Mouse (Mus musculus) CH12.LX (cell line): ENCODE measurements at regions not wholly inside any gene's neighbourhood (a gene's known extent, or its start where the extent isn't known, plus 50 kb on each side); places are given as distances from the start of the nearest gene placed in this dataset.

Experiments used
- DNase-seq: peaks from one replicate; pipeline ENCODE4 v3.0.0-alpha.2; 2013; ENCODE audit errors: extremely low read depth
- H3K27ac ChIP-seq: 2 replicates; pipeline ENCODE4 v1.5.1; 2012; ENCODE audit warnings: low read depth, mild to moderate bottlenecking, control low read depth, moderate library complexity; ENCODE audit not compliant: insufficient read depth
- H3K27me3 ChIP-seq: replicated peaks from 2 replicates; pipeline ENCODE3; 2012; ENCODE audit warnings: inconsistent platforms
- H3K36me3 ChIP-seq, 2 experiments: replicated peaks in 1 of 2; 2 replicates each; pipeline versions ENCODE3 to v1.6.1; 2012; ENCODE audit warnings: inconsistent platforms in 1 of 2, low read length in 1 of 2, mild to moderate bottlenecking in 1 of 2, mixed read lengths in 1 of 2, moderate library complexity in 1 of 2; ENCODE audit not compliant: control insufficient read depth in 1 of 2, insufficient read depth in 1 of 2
- H3K4me1 ChIP-seq, 2 experiments: 2 replicates each; pipeline ENCODE4 v1.6.1; 2012; ENCODE audit warnings: inconsistent platforms in 1 of 2, moderate library complexity in 1 of 2; ENCODE audit not compliant: insufficient read depth in 2 of 2, control insufficient read depth in 1 of 2
- H3K4me2 ChIP-seq: 2 replicates; pipeline ENCODE4 v1.6.1; 2012; ENCODE audit warnings: low read depth, mild to moderate bottlenecking, control low read depth; ENCODE audit not compliant: poor library complexity, insufficient read depth, severe bottlenecking
- H3K4me3 ChIP-seq, 3 experiments: fragments of 150-350 bp in 1 of 3; sonication (generic) in 1 of 3; replicated peaks in 1 of 3; 2 replicates each; pipeline versions ENCODE3 to v1.5.1; 2011 to 2012; ENCODE audit warnings: low read depth in 2 of 3, low read length in 2 of 3, mild to moderate bottlenecking in 2 of 3, moderate library complexity in 2 of 3, control low read depth in 1 of 3, improper control_type of control experiment in 1 of 3, inconsistent platforms in 1 of 3, mixed read lengths in 1 of 3; ENCODE audit not compliant: poor library complexity in 1 of 3
- H3K79me2 ChIP-seq: replicated peaks from 2 replicates; pipeline ENCODE4 v1.6.1; 2012; ENCODE audit warnings: mild to moderate bottlenecking, moderate library complexity; ENCODE audit not compliant: control insufficient read depth, poor library complexity, insufficient read depth, severe bottlenecking; ENCODE audit errors: extremely low read depth
- H3K9ac ChIP-seq: 2 replicates; pipeline ENCODE4 v1.6.1; 2012; ENCODE audit warnings: low read depth, mild to moderate bottlenecking, control low read depth, moderate library complexity; ENCODE audit not compliant: insufficient read depth
- H3K9me3 ChIP-seq: replicated peaks from 2 replicates; pipeline ENCODE3; 2012; ENCODE audit warnings: low read length, inconsistent platforms, mixed read lengths
- CHD1 ChIP-seq: IDR thresholded peaks from 2 replicates; pipeline ENCODE4 v1.6.1; 2012; ENCODE audit warnings: low read depth, low read length, improper control_type of control experiment, inconsistent platforms
- CTCF ChIP-seq, 2 experiments: IDR thresholded peaks in 1 of 2; conservative IDR thresholded peaks in 1 of 2; 2 replicates each; pipeline ENCODE4 v1.5.1; 2011 to 2012; ENCODE audit warnings: low read depth in 2 of 2, low read length in 2 of 2, improper control_type of control experiment in 1 of 2, inconsistent platforms in 1 of 2, mild to moderate bottlenecking in 1 of 2, moderate library complexity in 1 of 2
- ELF1 ChIP-seq: IDR thresholded peaks from 2 replicates; pipeline ENCODE4 v1.6.1; 2014; ENCODE audit warnings: low read depth, mild to moderate bottlenecking, inconsistent platforms, low read length, improper control_type of control experiment
- ETS1 ChIP-seq: conservative IDR thresholded peaks from 2 replicates; pipeline ENCODE4 v1.6.1; 2012; ENCODE audit warnings: low read depth, mild to moderate bottlenecking, inconsistent platforms, low read length, improper control_type of control experiment, moderate library complexity
- GABPA ChIP-seq: IDR thresholded peaks from 2 replicates; pipeline ENCODE4 v1.6.1; 2012; ENCODE audit warnings: low read depth, low read length, improper control_type of control experiment, inconsistent platforms; ENCODE audit not compliant: insufficient replicate concordance
- HCFC1 ChIP-seq: IDR thresholded peaks from 2 replicates; pipeline ENCODE4 v1.6.1; 2012; ENCODE audit warnings: low read depth, mild to moderate bottlenecking, inconsistent platforms, low read length, improper control_type of control experiment
- IRF4 ChIP-seq: IDR thresholded peaks from 2 replicates; pipeline ENCODE4 v1.6.1; 2014; ENCODE audit warnings: low read depth, mild to moderate bottlenecking, inconsistent platforms, low read length, improper control_type of control experiment
- JUN ChIP-seq: IDR thresholded peaks from 2 replicates; pipeline ENCODE4 v1.6.1; 2011; ENCODE audit warnings: low read depth, mild to moderate bottlenecking, low read length, improper control_type of control experiment, moderate library complexity; ENCODE audit not compliant: insufficient read depth
- JUND ChIP-seq: conservative IDR thresholded peaks from 2 replicates; pipeline ENCODE4 v1.6.1; 2011; ENCODE audit warnings: low read depth, low read length, improper control_type of control experiment
- KAT2A ChIP-seq: IDR thresholded peaks from 2 replicates; pipeline ENCODE4 v1.6.1; 2012; ENCODE audit warnings: low read length, improper control_type of control experiment, inconsistent platforms; ENCODE audit not compliant: insufficient replicate concordance
- MXI1 ChIP-seq: IDR thresholded peaks from 2 replicates; pipeline ENCODE4 v1.6.1; 2011; ENCODE audit warnings: mild to moderate bottlenecking, low read depth, low read length, improper control_type of control experiment
- NELFE ChIP-seq: IDR thresholded peaks from 2 replicates; pipeline ENCODE4 v1.6.1; 2011; ENCODE audit warnings: low read depth, low read length, improper control_type of control experiment
- PAX5 ChIP-seq: IDR thresholded peaks from 2 replicates; pipeline ENCODE4 v1.6.1; 2012; ENCODE audit warnings: low read length, inconsistent platforms, mixed read lengths
- RCOR1 ChIP-seq: conservative IDR thresholded peaks from 2 replicates; pipeline ENCODE4 v1.6.1; 2012; ENCODE audit warnings: low read depth, mild to moderate bottlenecking, inconsistent platforms, low read length, improper control_type of control experiment
- TBP ChIP-seq: conservative IDR thresholded peaks from 2 replicates; pipeline ENCODE4 v1.6.1; 2011; ENCODE audit warnings: low read depth, low read length, improper control_type of control experiment
- TCF12 ChIP-seq: IDR thresholded peaks from 2 replicates; pipeline ENCODE4 v1.6.1; 2014; ENCODE audit warnings: low read depth, mild to moderate bottlenecking, inconsistent platforms, low read length, improper control_type of control experiment
- UBTF ChIP-seq: IDR thresholded peaks from 2 replicates; pipeline ENCODE4 v1.6.1; 2012; ENCODE audit warnings: low read depth, mild to moderate bottlenecking, inconsistent platforms, low read length, improper control_type of control experiment, moderate library complexity
- USF1 ChIP-seq: IDR thresholded peaks from 2 replicates; pipeline ENCODE4 v1.6.1; 2014; ENCODE audit warnings: low read depth, mild to moderate bottlenecking, inconsistent platforms, low read length, improper control_type of control experiment
- ZC3H11A ChIP-seq: IDR thresholded peaks from 2 replicates; pipeline ENCODE4 v1.6.1; 2012; ENCODE audit warnings: low read depth, mild to moderate bottlenecking, inconsistent platforms, low read length, improper control_type of control experiment
- ZKSCAN1 ChIP-seq: IDR thresholded peaks from 2 replicates; pipeline ENCODE4 v1.6.1; 2012; ENCODE audit warnings: low read depth, inconsistent platforms, low read length, improper control_type of control experiment, borderline replicate concordance
- ZMIZ1 ChIP-seq: IDR thresholded peaks from 2 replicates; pipeline ENCODE4 v1.6.1; 2012; ENCODE audit warnings: low read depth, mild to moderate bottlenecking, inconsistent platforms, low read length, improper control_type of control experiment
- dilution Hi-C: fragments of 300-500 bp; cut with MboI; formaldehyde crosslinking; loops from 2 replicates; pipeline ENCODE4 v1.14.3; 2020; ENCODE audit warnings: low sequenced_read_pairs; ENCODE audit not compliant: extremely low pct_unique_long_range_greater_than_20kb, extremely low pct_ligation_motif_present
- in situ Hi-C: fragments of 300-500 bp; cut with MboI; formaldehyde crosslinking; loops from 3 replicates; pipeline ENCODE4 v1.14.3; 2019; ENCODE audit warnings: low sequenced_read_pairs, low pct_ligation_motif_present, low pct_unique_long_range_greater_than_20kb, mixed read lengths

DNA sequence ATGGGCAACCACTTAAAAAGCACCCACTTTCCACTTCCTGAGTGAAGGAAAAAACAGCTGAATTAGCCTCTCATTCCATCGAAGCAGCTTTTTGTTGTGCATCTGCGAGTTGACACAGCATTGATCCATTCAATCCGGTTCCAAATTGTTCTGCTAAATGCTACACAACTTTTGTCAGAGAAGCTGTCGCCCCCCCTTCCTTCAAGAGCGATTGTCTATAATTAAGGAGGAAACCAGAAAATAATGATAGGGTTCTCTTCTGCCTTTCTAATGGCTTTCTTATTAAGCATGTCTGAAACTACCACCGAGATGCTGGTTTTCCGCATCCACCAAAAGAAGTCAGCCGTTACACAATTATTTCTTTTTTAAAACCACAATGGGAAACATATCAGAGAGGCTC, 183.2 kb upstream of the Gm10131 start:
- Histone ChIP-seq H3K4me2 (no peak overlapping the region), H3K4me3 (no peak overlapping the region), H3K27me3 (no peaks in the 10 kb centered on the region), H3K27ac (no peak overlapping the region), H3K9ac (no peak overlapping the region), H3K9me3 (no peaks in the 10 kb centered on the region), H3K36me3 (no peaks in the 10 kb centered on the region), H3K4me1 (no peaks in the 10 kb centered on the region), H3K79me2 (no peaks in the 10 kb centered on the region)
- in situ Hi-C loops, result no loop called here
- TF ChIP-seq NELFE (no peak), UBTF (no peak), GABPA (no peak), CHD1 (no peak), JUND (no peak), ELF1 (no peak), ZKSCAN1 (no peak), ZC3H11A (no peak), TBP (no peak), ZMIZ1 (no peak), IRF4 (no peak)
- dilution Hi-C loops, result no loop called here
- DNase-seq, result no peak

- no peak for DNase-seq
- Histone ChIP-seq H3K27ac (no peak overlapping the region), H3K4me2 (no peak overlapping the region), H3K9me3 (no peaks in the 10 kb centered on the region), H3K79me2 (no peaks in the 10 kb centered on the region), H3K4me1 (no peaks in the 10 kb centered on the region), H3K27me3 (no peaks in the 10 kb centered on the region), H3K36me3 (no peaks in the 10 kb centered on the region), H3K4me3 (no peak overlapping the region), H3K9ac (no peak overlapping the region)
- dilution Hi-C loops, result no loop called here
- TF ChIP-seq NELFE (no peak), USF1 (no peak), KAT2A (no peak), PAX5 (no peak), JUND (no peak), ETS1 (no peak), MXI1 (no peak), JUN (no peak), ZMIZ1 (no peak), HCFC1 (no peak), TCF12 (no peak), RCOR1 (no peak), CTCF (conservative IDR thresholded peaks at IDR 0.05 in 1 of 2, IDR thresholded peaks at IDR 0.05 in 1 of 2; ENCODE audit: low read depth in 2 of 2, low read length in 2 of 2) (no peak)
- in situ Hi-C loops, result no loop called here
Observed at GRCm38 (mm10) chr8:34290670-34291069, 179.1 kb upstream of the Gm10131 start.
